Mouse (Mus musculus) embryonic fibroblast, embryonic 13.5 days (primary cell): ENCODE data around the gene Cilp2.

Source experiments
- CTCF ChIP-seq: IDR thresholded peaks from 2 replicates; pipeline ENCODE4 v1.5.1; 2011; ENCODE audit warnings: mild to moderate bottlenecking, control low read depth, low read length, moderate library complexity, borderline replicate concordance; ENCODE audit not compliant: insufficient read depth
- POLR2A ChIP-seq: IDR thresholded peaks from 2 replicates; pipeline ENCODE4 v1.6.1; 2011; ENCODE audit warnings: low read depth, mild to moderate bottlenecking, control low read depth, low read length, moderate library complexity

DNA sequence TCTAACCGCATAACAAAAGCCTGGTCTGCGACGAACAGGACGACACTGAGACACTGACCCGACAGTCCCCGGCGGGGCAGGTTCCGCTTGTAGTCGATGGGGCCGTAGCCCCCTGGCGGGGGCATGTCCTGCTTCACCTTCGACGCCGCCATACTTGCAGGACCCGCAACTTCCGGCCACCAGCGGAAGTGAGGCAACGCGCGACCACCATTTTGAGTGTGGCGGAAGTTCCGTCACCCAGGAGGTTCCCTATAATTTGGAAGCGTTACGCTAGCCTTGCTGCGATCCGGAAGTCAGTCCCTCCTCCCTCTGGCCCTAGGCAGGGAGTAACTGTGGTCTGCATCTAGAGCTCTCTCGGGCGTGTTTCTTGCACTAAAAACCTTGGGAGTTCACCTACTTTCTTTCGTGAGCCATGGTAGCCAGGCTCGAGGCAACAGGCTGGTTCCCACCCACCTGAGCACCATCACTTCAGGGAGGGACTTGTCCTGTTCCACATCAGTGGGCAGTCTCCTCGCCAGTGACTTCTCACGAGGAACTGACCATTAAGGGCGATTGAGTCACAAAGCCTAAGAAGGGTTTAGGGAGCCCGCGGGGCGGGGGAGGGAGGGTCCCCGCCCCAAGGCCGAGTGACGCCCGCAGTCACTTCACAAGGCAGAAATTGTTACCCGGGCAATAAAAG, 14.1 kb upstream of the Cilp2 start:
- no peak for TF ChIP-seq CTCF
- TF ChIP-seq POLR2A = peak; percentile 74
